In genomic region chr13:108215231-108215780, GRCm38 (mm10) we compare ENCODE assay signal across 9 mouse cellular contexts. TPM values are rescaled to one million over a fixed set of nuclear protein-coding genes. Genes with fewer than 3 reads are reported as not detected.
DNase-seq lines count a peak whose midpoint lies in the region; ATAC-seq and TF ChIP-seq lines count a peak whose summit lies in the region.
"Had no signal": no experiment of that assay in that cellular context is flagged by ENCODE, and none has a peak within 500 bp of the region (broad histone marks: within the 10 kb centered on the region; RNA-seq: fewer than 3 reads in every experiment).

No protein-coding gene starts in this region.

- intact Hi-C loops in heart, adult 2 months (cut with DNase I): no loop called here

- WGBS in heart, adult 2 months: 6% methylated on average over 12 of the region's 12 CpGs
- WGBS in hindbrain, embryonic 10.5 days: 4% methylated on average over 12 of the region's 12 CpGs
- WGBS in limb, embryonic 13.5 days: 5% methylated on average over 12 of the region's 12 CpGs
- WGBS in olfactory bulb, adult 2 months: 14% methylated on average over 12 of the region's 12 CpGs

- H3K36me3 ChIP-seq in heart, adult 2 months (ENCODE audit: control insufficient read depth, insufficient read depth, low read length): no peaks in the 10 kb centered on the region
- H3K36me3 ChIP-seq in hindbrain, embryonic 10.5 days: no peaks in the 10 kb centered on the region
- no peaks in the 10 kb centered on the region for H3K36me3 ChIP-seq in limb, embryonic 13.5 days

- H3K79me2 ChIP-seq in heart, adult 2 months (replicated peaks; ENCODE audit: control insufficient read depth, insufficient read depth, low read length): no peaks in the 10 kb centered on the region

- H3K27ac ChIP-seq in heart, adult 2 months: no peak overlapping the region
- H3K27ac ChIP-seq in hindbrain, embryonic 10.5 days: 0 out of 2 replicates have a peak overlapping the region, but pooled peaks have one; percentile 84
- no peak overlapping the region for H3K27ac ChIP-seq in limb, embryonic 13.5 days
- no peak overlapping the region; the same call in 1 of the 2 replicates for H3K27ac ChIP-seq in olfactory bulb, adult 2 months (ENCODE audit: insufficient read depth, low read depth, low read length)

- no peak for TF ChIP-seq POLR2A in heart, adult 2 months (IDR thresholded peaks at IDR 0.05; ENCODE audit: insufficient read depth, low read depth, low read length)
- no peak for TF ChIP-seq POLR2A in olfactory bulb, adult 2 months (IDR thresholded peaks at IDR 0.05; ENCODE audit: insufficient read depth, low read depth, low read length)

- peaks cover 10% of the 10 kb centered on the region for H3K27me3 ChIP-seq in heart, adult 2 months (ENCODE audit: control insufficient read depth, insufficient read depth, low read length)
- H3K27me3 ChIP-seq in hindbrain, embryonic 10.5 days (ENCODE audit: insufficient read depth, poor library complexity, severe bottlenecking): peaks cover 73% of the 10 kb centered on the region
- peaks cover 70% of the 10 kb centered on the region for H3K27me3 ChIP-seq in limb, embryonic 13.5 days
- H3K27me3 ChIP-seq: Patski had no signal

- peak overlapping the region; percentile 100 for H3K4me2 ChIP-seq in limb, embryonic 13.5 days (replicated peaks)

- no peaks in the 10 kb centered on the region for H3K4me1 ChIP-seq in heart, adult 2 months (ENCODE audit: control insufficient read depth, insufficient read depth, low read length)
- H3K4me1 ChIP-seq in hindbrain, embryonic 10.5 days (replicated peaks): peaks cover 20% of the 10 kb centered on the region
- H3K4me1 ChIP-seq in limb, embryonic 13.5 days: peaks cover 10% of the 10 kb centered on the region
- H3K4me1 ChIP-seq in olfactory bulb, adult 2 months (ENCODE audit: control insufficient read depth, insufficient read depth, low read length): no peaks in the 10 kb centered on the region

- TF ChIP-seq EP300 in heart, adult 2 months (IDR thresholded peaks at IDR 0.05; ENCODE audit: insufficient read depth, low read depth, low read length): no peak

- H3K9me3 ChIP-seq in hindbrain, embryonic 10.5 days: no peaks in the 10 kb centered on the region
- no peaks in the 10 kb centered on the region for H3K9me3 ChIP-seq in limb, embryonic 13.5 days

- no peak overlapping the region for H3K4me3 ChIP-seq in heart, adult 2 months
- H3K4me3 ChIP-seq in hindbrain, embryonic 10.5 days: peak overlapping the region; percentile 86
- H3K4me3 ChIP-seq in limb, embryonic 13.5 days: peak overlapping the region; percentile 73
- H3K4me3 ChIP-seq in olfactory bulb, adult 2 months (ENCODE audit: insufficient read depth, low read depth, low read length): peak overlapping the region; percentile 75

- no peak for TF ChIP-seq CTCF in heart, adult 2 months (IDR thresholded peaks at IDR 0.05)
- no peak for TF ChIP-seq CTCF in olfactory bulb, adult 2 months (IDR thresholded peaks at IDR 0.05; ENCODE audit: insufficient read depth, low read depth, low read length)

- DNase-seq in heart, adult 11 months: peak; percentile 59
- no peak for DNase-seq in heart, adult 2 months
- DNase-seq in hindbrain, embryonic 10.5 days (ENCODE audit: low spot score): no peak
- DNase-seq in adrenal gland, postnatal 10 days: no peak
- no peak for DNase-seq in layer of hippocampus, adult 9-11 months

- no peak overlapping the region for H3K9ac ChIP-seq in heart, adult 2 months (ENCODE audit: low read depth, low read length)
- H3K9ac ChIP-seq in limb, embryonic 13.5 days: 0 out of 2 replicates have a peak overlapping the region, but pooled peaks have one; percentile 69

- ATAC-seq in activated CD4-positive, CD25-positive, alpha-beta regulatory T cell, adult 4 months: peak; percentile 4
- no peak for ATAC-seq in limb, embryonic 13.5 days (ENCODE audit: low FRiP score, low read depth)

RNA-seq across cellular contexts. Expression of gene Elovl7, which starts 1.1 kb away (rescaled TPM):
- under 1 TPM; 0.18 to 0.29 TPM for total RNA-seq in heart, adult 2 months (2021)
- 0.20 and 1.6 TPM in 2 replicates for polyA plus RNA-seq in heart, adult 2 months (2012; rRNA removed)
- polyA plus RNA-seq in activated CD4-positive, CD25-positive, alpha-beta regulatory T cell, adult 4 months (2017; shearing (Covaris generic)): under 1 TPM in 1 of 2 experiments, not detected in 1; 0.15 TPM
- 1.1 and 1.5 TPM in 2 replicates for polyA plus RNA-seq in hindbrain, embryonic 10.5 days (2016; fragmentation: Nextera tagmentation; extraction: Ambion mirVana)
- polyA plus RNA-seq in limb, embryonic 13.5 days (2015; fragmentation: Nextera tagmentation; extraction: Ambion mirVana): 1.8 and 2.2 TPM in 2 replicates
- not detected in 2 replicates for polyA plus RNA-seq in olfactory bulb, adult 2 months (2012; ENCODE audit: insufficient read depth, insufficient read length, low replicate concordance, missing spikeins)
- total RNA-seq in adrenal gland, postnatal 10 days (2021): 1 to 10 TPM; 2.3 to 2.4 TPM

RNA-seq across cellular contexts. Expression of gene Ercc8, which starts 56.8 kb away (rescaled TPM):
- total RNA-seq in heart, adult 2 months (2021): 1 to 10 TPM; 4.8 to 5.9 TPM
- polyA plus RNA-seq in heart, adult 2 months (2012; rRNA removed): 4.7 and 7.3 TPM in 2 replicates
- 10 to 100 TPM in 1 of 2 experiments, 1 to 10 TPM in 1; 8.3 to 10.7 TPM for polyA plus RNA-seq in activated CD4-positive, CD25-positive, alpha-beta regulatory T cell, adult 4 months (2017; shearing (Covaris generic))
- 21.7 and 24.9 TPM in 2 replicates for polyA plus RNA-seq in hindbrain, embryonic 10.5 days (2016; fragmentation: Nextera tagmentation; extraction: Ambion mirVana)
- 21.2 and 22.4 TPM in 2 replicates for polyA plus RNA-seq in limb, embryonic 13.5 days (2015; fragmentation: Nextera tagmentation; extraction: Ambion mirVana)
- polyA plus RNA-seq in olfactory bulb, adult 2 months (2012; ENCODE audit: insufficient read depth, insufficient read length, low replicate concordance, missing spikeins): not detected in 2 replicates
- 10 to 100 TPM; 11.5 to 13.3 TPM for total RNA-seq in adrenal gland, postnatal 10 days (2021)

RNA-seq across cellular contexts. Expression of gene Ndufaf2, which starts 56.9 kb away (rescaled TPM):
- 10 to 100 TPM; 23.3 to 28.8 TPM for total RNA-seq in heart, adult 2 months (2021)
- 12.4 and 14.1 TPM in 2 replicates for polyA plus RNA-seq in heart, adult 2 months (2012; rRNA removed)
- 10 to 100 TPM; 36.9 to 39.8 TPM for polyA plus RNA-seq in activated CD4-positive, CD25-positive, alpha-beta regulatory T cell, adult 4 months (2017; shearing (Covaris generic))
- polyA plus RNA-seq in hindbrain, embryonic 10.5 days (2016; fragmentation: Nextera tagmentation; extraction: Ambion mirVana): 83.1 and 86.2 TPM in 2 replicates
- 85.7 and 88.5 TPM in 2 replicates for polyA plus RNA-seq in limb, embryonic 13.5 days (2015; fragmentation: Nextera tagmentation; extraction: Ambion mirVana)
- polyA plus RNA-seq in olfactory bulb, adult 2 months (2012; ENCODE audit: insufficient read depth, insufficient read length, low replicate concordance, missing spikeins): not detected in 2 replicates
- total RNA-seq in adrenal gland, postnatal 10 days (2021): 10 to 100 TPM; 30.4 to 37.3 TPM

Comparison
In these comparisons a context has a peak if more than half of its experiments do, and no peak if none do; other contexts are left out.
1. RNA of gene Ndufaf2, which starts 56.9 kb away (polyA plus RNA-seq): 85.7 to 88.5 TPM in limb, embryonic 13.5 days, 83.1 to 86.2 TPM in hindbrain, embryonic 10.5 days, 36.9 to 39.8 TPM in activated CD4-positive, CD25-positive, alpha-beta regulatory T cell, adult 4 months and 12.4 to 14.1 TPM in heart, adult 2 months; not detected in olfactory bulb, adult 2 months; every median in the first group is over 10 times any median in the second.